Mouse (Mus musculus) heart, postnatal 36 days (tissue): ENCODE measurements around the gene Nudt2. TPM values are rescaled to one million over a fixed set of nuclear protein-coding genes. Genes with fewer than 3 reads are reported as not detected.
"Not testable (repeated sequence)": the region's sequence is repeated elsewhere in the genome, so short reads cannot be mapped to it uniquely, and the experiment has no call there.

ENCODE experiments used
- DNase-seq, 2 experiments: peaks; one replicate each; pipeline ENCODE4 v3.0.0; 2021 to 2022
- intact Hi-C: fragments of 180-260 bp; cut with DNase I; formaldehyde crosslinking; loops from one replicate; pipeline ENCODE4 v1.15.1; 2025
- total RNA-seq, 2 experiments: library from RNA; stranded (reverse); gene quantifications; 2 replicates each; pipeline ENCODE4 v1.2.3; 2021

Gene Nudt2
- 10 to 100 TPM; 29.0 to 32.7 TPM for total RNA-seq

DNA sequence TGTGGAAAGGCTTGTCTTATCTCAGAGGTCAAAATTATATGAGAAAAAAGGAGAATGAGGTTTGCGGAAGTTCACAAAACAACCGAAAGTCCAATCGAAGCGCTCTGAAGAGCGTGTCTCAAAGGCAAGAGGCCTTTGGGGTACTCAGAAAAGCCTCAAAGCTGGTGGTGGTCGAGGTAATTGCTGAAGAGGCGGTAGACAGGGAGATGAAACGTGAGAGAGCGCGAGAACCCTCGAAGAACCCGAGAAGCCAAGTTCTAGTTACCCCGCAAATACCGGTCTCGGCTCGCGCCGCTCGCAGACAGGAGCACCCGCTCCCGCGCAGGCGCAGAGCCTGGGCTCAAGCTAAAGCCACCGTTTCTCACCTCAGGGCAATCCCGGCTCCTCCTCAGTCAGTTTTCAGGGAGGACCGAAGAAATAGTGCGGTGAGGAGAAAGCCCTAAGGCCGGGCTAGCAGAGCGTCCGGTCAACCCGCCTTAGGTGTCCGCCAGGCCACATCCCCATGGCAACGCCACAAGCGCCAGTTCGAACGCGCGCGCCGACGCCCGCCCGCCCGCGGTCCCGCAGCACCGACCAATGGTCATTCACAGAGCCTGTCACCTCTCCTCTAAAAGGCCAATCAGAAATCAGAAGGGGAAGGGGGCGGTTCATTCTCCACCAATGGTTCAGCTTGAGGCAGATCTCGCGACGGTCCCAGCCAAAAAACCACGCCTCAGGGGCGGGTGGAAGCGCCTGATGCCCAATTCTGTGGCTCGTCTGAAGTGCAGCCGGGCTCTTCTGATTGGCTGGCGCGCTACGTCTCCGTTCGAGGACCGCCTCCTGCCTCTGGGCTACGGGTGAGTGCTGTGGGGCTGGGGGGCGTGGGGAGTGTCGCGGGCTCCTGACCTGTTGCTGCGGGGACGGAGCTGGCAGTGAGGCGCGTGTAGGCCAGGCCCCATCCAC lies at the start of gene Nudt2, which contains the start of gene Kif24:
Nudt2 (plus strand) TSS at position 807 of the 942 bp plus-strand sequence.
Kif24 (minus strand) TSS at position 543 of the 942 bp plus-strand sequence.
- peak; percentile 93 to 95 for DNase-seq
- intact Hi-C loops, result no loop called here

DNA sequence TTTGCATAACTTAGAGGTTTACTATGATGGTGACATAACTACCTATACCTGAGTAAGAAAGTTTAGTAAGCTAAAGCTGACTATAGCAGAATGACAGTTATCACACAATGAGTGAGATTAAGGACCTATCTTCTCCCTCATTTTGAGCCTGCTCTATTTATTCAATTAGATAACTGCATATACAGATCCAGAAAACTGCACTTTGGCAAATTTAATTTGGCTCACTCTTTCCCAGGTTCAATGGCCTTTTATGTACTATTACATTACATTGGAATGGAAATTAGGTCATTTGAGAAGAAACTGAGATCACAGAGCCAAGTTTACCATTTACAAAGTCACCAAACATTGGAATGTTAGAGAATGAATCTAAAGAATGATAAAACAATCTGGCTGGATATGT lies 48.0 kb upstream of the Nudt2 start:
- intact Hi-C loops, result no loop called here
- no peak for DNase-seq

DNA sequence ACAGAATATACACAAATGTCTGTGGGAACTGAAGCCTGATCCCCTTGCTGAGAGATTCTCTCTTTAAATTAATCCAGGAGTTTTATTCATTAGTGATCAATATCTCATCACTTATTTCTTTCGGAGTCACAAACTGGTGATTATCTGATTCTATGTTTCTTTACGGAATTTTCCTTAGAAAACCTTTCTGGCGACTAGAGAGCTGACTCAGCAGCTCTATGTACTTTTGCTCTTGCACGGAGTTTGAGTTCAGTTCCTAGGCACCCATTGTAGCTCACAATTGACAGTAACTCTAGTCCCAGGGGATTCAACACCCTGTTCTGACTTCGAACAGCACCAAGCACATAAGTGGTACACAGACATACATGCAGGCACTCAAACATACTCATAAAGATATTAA lies 26.0 kb upstream of the Nudt2 start:
- no peak for DNase-seq
- intact Hi-C loops, result no loop called here

GRCm38 (mm10) chr4:41442790-41443302 lies 22.1 kb upstream of the Nudt2 start:
- DNase-seq, result no peak
- intact Hi-C loops, result no loop called here

GRCm38 (mm10) chr4:41447595-41447994 lies 17.4 kb upstream of the Nudt2 start:
- intact Hi-C loops, result no loop called here
- DNase-seq, result no peak

DNA sequence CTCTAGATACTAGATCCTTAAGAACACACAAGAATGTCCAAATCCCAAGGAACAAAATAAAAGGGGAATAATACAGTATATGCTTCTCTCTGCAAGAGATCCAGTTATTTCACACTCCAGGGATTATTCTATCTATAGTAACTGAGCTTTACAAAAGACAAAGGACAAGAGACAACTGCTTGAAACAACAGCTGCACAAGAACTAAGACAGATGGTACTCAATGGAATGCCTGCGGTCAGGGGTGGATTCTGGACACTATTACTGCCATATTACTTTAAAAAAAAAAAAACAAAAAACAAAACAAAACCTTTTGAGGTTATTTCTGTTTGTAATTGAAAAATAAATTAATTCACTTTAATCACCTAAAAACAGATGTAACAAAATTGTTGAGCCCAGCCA lies 4.3 kb upstream of the Nudt2 start:
- no peak for DNase-seq
- intact Hi-C loops, result no loop called here

DNA sequence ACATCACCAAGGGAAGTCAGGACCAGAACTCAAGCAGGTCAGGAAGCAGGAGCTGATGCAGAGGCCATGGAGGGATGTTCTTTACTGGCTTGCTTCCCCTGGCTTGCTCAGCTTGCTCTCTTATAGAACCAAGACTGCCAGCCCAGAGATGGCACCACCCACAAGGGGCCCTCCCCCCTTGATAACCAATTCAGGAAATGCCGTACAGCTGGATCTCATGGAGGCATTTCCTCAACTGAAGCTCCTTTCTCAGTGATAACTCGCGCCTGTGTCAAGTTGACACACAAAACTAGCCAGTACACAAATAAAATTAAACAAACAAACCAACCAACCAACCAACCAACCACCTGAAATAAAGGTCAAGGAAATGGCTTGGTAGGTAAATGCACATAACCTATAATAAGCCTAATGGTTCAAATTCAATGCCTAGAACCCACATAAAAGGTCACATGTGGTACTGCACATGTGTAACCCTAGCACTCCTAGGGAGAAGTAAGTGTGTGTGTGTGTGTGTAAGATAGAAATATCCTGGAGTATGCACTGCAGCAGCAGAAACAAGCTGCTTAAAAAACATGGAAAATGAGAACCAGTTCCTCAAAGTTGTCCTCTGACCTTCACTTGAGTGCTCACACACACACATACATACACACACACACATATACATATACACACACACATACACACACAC lies 1.8 kb upstream of the Nudt2 start:
- intact Hi-C loops, DNase-seq: not testable (repeated sequence)

- intact Hi-C loops, result no loop called here
- no peak for DNase-seq
Measured at GRCm38 (mm10) chr4:41465287-41465665, 325 bp downstream of the Nudt2 start.

DNA sequence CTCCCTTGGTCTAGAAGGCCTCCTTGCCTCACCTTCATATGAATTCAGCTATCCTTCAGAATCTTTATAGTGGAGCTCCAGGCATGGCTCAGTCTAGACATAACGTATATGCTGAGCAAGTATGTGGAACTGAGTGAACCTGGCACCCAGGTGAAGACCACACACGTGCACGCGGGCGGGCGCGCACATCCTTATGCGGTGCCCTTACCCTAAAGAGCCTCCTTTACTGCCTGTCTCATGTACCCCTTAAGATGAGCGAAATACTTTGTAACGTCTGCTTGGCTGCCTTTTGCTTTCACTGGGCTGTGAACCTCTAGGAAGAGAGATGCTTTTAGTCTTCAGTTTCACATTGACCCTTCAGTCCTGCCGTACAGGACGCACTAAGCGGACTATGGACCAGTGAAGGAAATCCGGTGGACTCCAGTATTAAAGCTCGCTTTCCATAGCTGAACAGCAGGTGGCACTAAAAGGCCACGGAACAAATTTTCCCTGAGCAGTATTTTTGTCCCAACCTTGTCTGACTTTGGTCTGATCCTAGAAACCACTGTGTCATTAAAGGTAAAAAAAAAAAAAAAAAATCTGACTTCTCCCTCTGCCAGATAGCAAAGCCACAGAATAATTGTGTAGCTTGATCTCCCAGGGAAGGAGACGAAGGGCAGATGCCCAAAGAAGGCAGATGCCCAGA lies 3.6 kb downstream of the Nudt2 start:
- intact Hi-C loops, result loop anchor here (1.0 to 2.0 kb wide), 4 partner anchors 38 to 240 kb away; no protein-coding TSS in a partner anchor
- peak; percentile 70 to 74 for DNase-seq

GRCm38 (mm10) chr4:41469199-41469598 lies 4.2 kb downstream of the Nudt2 start:
- DNase-seq, result no peak

DNA sequence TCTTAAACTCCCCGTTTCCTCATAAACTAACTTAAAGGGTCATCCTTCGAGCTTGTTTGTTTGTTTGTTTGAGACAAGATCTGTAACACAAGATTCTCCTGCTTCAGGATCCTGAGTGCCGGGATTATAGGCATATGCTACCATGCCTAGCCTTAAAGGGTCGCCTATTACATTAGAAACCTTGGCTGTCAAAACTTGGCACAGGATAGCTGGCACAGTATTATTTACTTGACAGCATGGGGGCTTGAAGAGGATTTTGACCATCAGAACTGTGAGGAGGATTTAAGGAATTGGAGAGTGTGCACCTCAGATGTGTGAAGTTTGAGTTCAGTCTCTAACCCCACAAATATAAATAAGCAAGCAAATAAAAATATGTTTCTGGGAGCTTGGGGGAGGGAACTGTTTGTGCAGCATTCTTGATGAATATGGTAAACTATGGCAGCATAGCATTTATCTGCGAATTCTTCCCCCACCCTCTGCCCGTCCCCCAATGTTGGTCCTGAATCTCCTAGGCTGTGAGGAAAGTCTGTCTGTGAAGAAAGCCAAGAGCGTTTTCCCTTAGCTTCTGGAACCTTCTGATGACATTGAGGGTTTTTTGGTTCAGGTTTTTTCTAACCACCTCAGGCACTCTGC lies 5.2 kb downstream of the Nudt2 start:
- intact Hi-C loops, result no loop called here
- DNase-seq, result peak in 1 of 2 experiments; percentile 9

More at GRCm38 (mm10) chr4:41469199-41469598, 4.2 kb downstream of the Nudt2 start:
- intact Hi-C loops, result loop anchor here (2.0 kb wide), 2 partner anchors 38 to 240 kb away; no protein-coding TSS in a partner anchor

- intact Hi-C loops, result no loop called here
- no peak for DNase-seq
Measured at GRCm38 (mm10) chr4:41470684-41471383, 5.9 kb downstream of the Nudt2 start.

- no peak for DNase-seq
- intact Hi-C loops, result no loop called here
Measured at GRCm38 (mm10) chr4:41471384-41471689, 6.4 kb downstream of the Nudt2 start.

DNA sequence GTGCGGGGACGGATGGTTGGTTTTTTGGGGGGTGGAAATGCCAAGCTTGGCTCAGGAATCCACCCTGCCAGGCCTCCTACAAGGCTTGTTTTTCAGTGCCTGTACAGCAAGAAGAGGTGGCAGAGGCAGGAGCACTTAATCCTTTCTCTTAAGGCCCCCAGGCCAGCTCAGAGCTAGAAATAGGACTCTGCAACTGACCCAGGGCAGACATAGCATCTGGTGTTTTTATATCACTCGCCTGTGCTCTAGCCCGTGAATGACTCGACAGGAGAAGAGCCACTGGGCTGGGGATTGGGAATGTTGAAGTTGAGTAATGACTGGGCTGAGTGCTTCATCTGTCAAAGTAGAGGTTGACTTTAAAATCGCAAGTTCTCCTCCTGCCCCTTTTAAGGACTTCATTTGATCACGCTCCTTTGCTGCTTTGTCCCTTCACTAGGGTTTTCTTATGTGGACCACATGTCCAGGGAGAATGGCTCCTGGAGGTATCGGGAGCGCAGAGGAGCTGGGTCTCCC lies 12.8 kb downstream of the Nudt2 start:
- intact Hi-C loops, result no loop called here
- DNase-seq, result no peak

GRCm38 (mm10) chr4:41478751-41479455 lies 14.0 kb downstream of the Nudt2 start:
- intact Hi-C loops, result no loop called here
- no peak for DNase-seq

- intact Hi-C loops, result no loop called here
- DNase-seq, result peak in 1 of 2 experiments; percentile 52
Measured at GRCm38 (mm10) chr4:41479456-41479804, 14.5 kb downstream of the Nudt2 start.

GRCm38 (mm10) chr4:41480254-41480653 lies 15.3 kb downstream of the Nudt2 start:
- DNase-seq, result peak; percentile 73
- intact Hi-C loops, result no loop called here

DNA sequence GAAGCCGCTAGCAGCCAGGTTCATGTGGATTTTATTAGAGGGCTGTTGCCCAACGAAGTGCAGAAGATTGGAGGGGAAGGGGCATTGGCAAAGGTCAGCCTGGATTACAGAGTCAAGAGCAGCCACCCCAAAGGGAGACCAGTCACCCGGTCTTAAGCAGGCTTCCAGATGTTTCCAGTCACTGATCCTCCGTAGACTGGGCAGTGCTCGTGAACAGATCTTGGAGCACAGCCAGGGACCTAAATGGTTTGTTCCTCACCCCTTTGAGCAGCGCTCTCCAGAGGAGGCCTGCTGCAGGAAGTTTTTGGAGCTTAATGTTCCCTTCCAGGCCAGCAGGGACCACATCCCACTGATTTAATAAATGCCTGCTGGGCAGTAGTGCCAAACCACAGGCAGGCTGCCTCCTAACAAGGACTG lies 16.7 kb downstream of the Nudt2 start:
- intact Hi-C loops, result no loop called here
- peak; percentile 61 to 73 for DNase-seq

GRCm38 (mm10) chr4:41492951-41493350 lies 28.0 kb downstream of the Nudt2 start:
- intact Hi-C loops, result no loop called here

More at GRCm38 (mm10) chr4:41492951-41493350, 28.0 kb downstream of the Nudt2 start:
- no peak for DNase-seq
